ENCODE assay signal across 28 mouse cellular contexts in the genomic region with DNA sequence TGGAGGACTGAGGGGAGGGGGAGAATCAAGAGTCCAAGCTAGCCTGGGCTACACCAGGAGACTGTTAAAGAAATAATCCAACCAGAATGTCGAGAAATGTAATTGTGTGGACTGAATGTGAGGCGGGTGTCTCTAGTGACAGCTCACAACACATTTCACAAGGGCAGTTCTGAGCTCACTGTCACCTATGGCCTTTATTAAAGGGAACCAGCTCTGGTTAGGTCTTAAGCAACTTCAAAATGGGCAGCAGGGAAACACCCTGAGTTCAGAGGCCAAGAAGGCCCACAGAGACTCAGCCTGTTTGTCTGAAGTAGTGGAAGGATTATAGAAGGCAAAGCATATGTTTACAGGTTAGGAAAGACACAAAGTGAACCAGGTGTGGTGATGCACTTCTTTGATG. TPM values are rescaled to one million over a fixed set of nuclear protein-coding genes. Genes with fewer than 3 reads are reported as not detected.
DNase-seq lines count a peak whose midpoint lies in the region; ATAC-seq and TF ChIP-seq lines count a peak whose summit lies in the region.
"Had no signal": no experiment of that assay in that cellular context is flagged by ENCODE, and none has a peak within 500 bp of the region (broad histone marks: within the 10 kb centered on the region; RNA-seq: fewer than 3 reads in every experiment).

No protein-coding gene starts in this region.

- H3K4me3 ChIP-seq in liver, postnatal 0 days (ENCODE audit: low read depth, low read length): no peak overlapping the region
- H3K4me3 ChIP-seq in midbrain, embryonic 11.5 days (ENCODE audit: low read depth, low read length): no peak overlapping the region
- no peak overlapping the region for H3K4me3 ChIP-seq in midbrain, embryonic 13.5 days (replicated peaks)
- H3K4me3 ChIP-seq: embryonic facial prominence, embryonic 10.5 days; embryonic facial prominence, embryonic 13.5 days; erythroblast, embryonic 14.5 days; forebrain, embryonic 10.5 days; forebrain, embryonic 13.5 days; hindbrain, embryonic 12.5 days; hindbrain, embryonic 15.5 days had no signal

- no peak for DNase-seq in liver, postnatal 0 days
- no peak for DNase-seq in liver
- peak; percentile 17 for DNase-seq in midbrain, embryonic 11.5 days (ENCODE audit: low spot score, missing footprints)
- DNase-seq in retina, embryonic 14.5 days (ENCODE audit: low spot score): no peak
- DNase-seq in cerebellum, postnatal 4 days (ENCODE audit: low spot score in 2 of 2): no peak
- DNase-seq: adrenal gland, adult 2 months; adrenal gland, postnatal 36 days; B cell, adult 2 months; cerebellum, adult 18-20 months; cerebellum, adult 9-10 months; cerebellum, postnatal 14 days; embryo, embryonic 11 days; gastrocnemius, postnatal 10 days; heart, adult 11 months had no signal

- no peak for TF ChIP-seq EP300 in liver, postnatal 0 days (IDR thresholded peaks at IDR 0.05; ENCODE audit: low read depth)

- no peak overlapping the region for H3K4me2 ChIP-seq in liver, postnatal 0 days (ENCODE audit: low read depth, low read length)
- H3K4me2 ChIP-seq in midbrain, embryonic 11.5 days: no peak overlapping the region
- H3K4me2 ChIP-seq in midbrain, embryonic 13.5 days (replicated peaks): no peak overlapping the region
- H3K4me2 ChIP-seq: embryonic facial prominence, embryonic 13.5 days; forebrain, embryonic 13.5 days; heart, embryonic 11.5 days; hindbrain, embryonic 12.5 days; hindbrain, embryonic 15.5 days had no signal

- no peaks in the 10 kb centered on the region for H3K4me1 ChIP-seq in liver, postnatal 0 days (ENCODE audit: insufficient read depth)
- no peaks in the 10 kb centered on the region for H3K4me1 ChIP-seq in midbrain, embryonic 11.5 days (ENCODE audit: control insufficient read depth, insufficient read depth, low read length)
- H3K4me1 ChIP-seq in midbrain, embryonic 13.5 days (replicated peaks): no peaks in the 10 kb centered on the region
- H3K4me1 ChIP-seq: embryonic facial prominence, embryonic 10.5 days; embryonic facial prominence, embryonic 13.5 days; forebrain, embryonic 10.5 days; forebrain, embryonic 13.5 days; hindbrain, embryonic 12.5 days; hindbrain, embryonic 15.5 days had no signal

- peaks cover 56% of the 10 kb centered on the region for H3K36me3 ChIP-seq in liver, postnatal 0 days (replicated peaks; ENCODE audit: insufficient read depth, low read length)
- peaks cover 20% of the 10 kb centered on the region for H3K36me3 ChIP-seq in midbrain, embryonic 11.5 days (ENCODE audit: control insufficient read depth, insufficient read depth, low read length)
- H3K36me3 ChIP-seq in midbrain, embryonic 13.5 days: peaks cover 79% of the 10 kb centered on the region

- no peak overlapping the region for H3K9ac ChIP-seq in liver, postnatal 0 days (replicated peaks)
- H3K9ac ChIP-seq in midbrain, embryonic 11.5 days (ENCODE audit: low read length): no peak overlapping the region
- H3K9ac ChIP-seq in midbrain, embryonic 13.5 days (replicated peaks): no peak overlapping the region
- H3K9ac ChIP-seq: embryonic facial prominence, embryonic 13.5 days; forebrain, embryonic 13.5 days; hindbrain, embryonic 12.5 days; hindbrain, embryonic 15.5 days had no signal

- ATAC-seq in liver, postnatal 0 days: peak; percentile 51; the same call in 1 of the 2 replicates
- no peak for ATAC-seq in midbrain, embryonic 11.5 days (ENCODE audit: low FRiP score)
- no peak for ATAC-seq in midbrain, embryonic 13.5 days
- peak; percentile 94 for ATAC-seq in monocyte, adult 5-6 weeks (replicated peaks; ENCODE audit: insufficient number of reproducible peaks, low FRiP score, low TSS enrichment, poor library complexity, severe bottlenecking)
- ATAC-seq: forebrain, embryonic 13.5 days; forebrain, embryonic 16.5 days; Patski had no signal

- WGBS in liver, postnatal 0 days (ENCODE audit: insufficient replicate concordance): 83% methylated on average over 2 of the region's 2 CpGs
- 84% methylated on average over 2 of the region's 2 CpGs for WGBS in midbrain, embryonic 11.5 days
- WGBS in midbrain, embryonic 13.5 days: 90% methylated on average over 2 of the region's 2 CpGs

- no peak overlapping the region for H3K27ac ChIP-seq in liver, postnatal 0 days (ENCODE audit: low read depth)
- no peak overlapping the region for H3K27ac ChIP-seq in midbrain, embryonic 11.5 days (ENCODE audit: low read depth, low read length)
- H3K27ac ChIP-seq in midbrain, embryonic 13.5 days: no peak overlapping the region
- H3K27ac ChIP-seq: embryonic facial prominence, embryonic 10.5 days; embryonic facial prominence, embryonic 13.5 days; forebrain, embryonic 10.5 days; forebrain, embryonic 13.5 days; hindbrain, embryonic 12.5 days; hindbrain, embryonic 15.5 days had no signal

- no peaks in the 10 kb centered on the region for H3K9me3 ChIP-seq in liver, postnatal 0 days (ENCODE audit: low read length)
- no peaks in the 10 kb centered on the region for H3K9me3 ChIP-seq in midbrain, embryonic 11.5 days (ENCODE audit: control insufficient read depth, low read length)
- H3K9me3 ChIP-seq in midbrain, embryonic 13.5 days: no peaks in the 10 kb centered on the region
- H3K9me3 ChIP-seq: embryonic facial prominence, embryonic 10.5 days; embryonic facial prominence, embryonic 13.5 days; forebrain, embryonic 10.5 days; forebrain, embryonic 13.5 days; G1E; hindbrain, embryonic 12.5 days; hindbrain, embryonic 15.5 days had no signal

- no peaks in the 10 kb centered on the region for H3K27me3 ChIP-seq in liver, postnatal 0 days (ENCODE audit: insufficient read depth, low read length)
- H3K27me3 ChIP-seq in midbrain, embryonic 11.5 days (ENCODE audit: control insufficient read depth, insufficient read depth, low read length): no peaks in the 10 kb centered on the region
- H3K27me3 ChIP-seq in midbrain, embryonic 13.5 days: no peaks in the 10 kb centered on the region
- H3K27me3 ChIP-seq: CH12.LX; embryonic facial prominence, embryonic 13.5 days; forebrain, embryonic 13.5 days; hindbrain, embryonic 12.5 days; hindbrain, embryonic 15.5 days; Patski had no signal

- TF ChIP-seq CTCF in liver, postnatal 0 days (IDR thresholded peaks at IDR 0.05; ENCODE audit: low read depth): no peak

RNA-seq across cellular contexts. Expression of gene Samhd1, which starts 18.2 kb away (rescaled TPM):
- 16.5 and 17.3 TPM in 2 replicates for polyA plus RNA-seq in liver, postnatal 0 days (2015; fragmentation: Nextera tagmentation; extraction: Ambion mirVana)
- polyA plus RNA-seq in midbrain, embryonic 11.5 days (2014; fragmentation: Nextera tagmentation; extraction: Ambion mirVana): 21.0 and 21.7 TPM in 2 replicates
- polyA plus RNA-seq in midbrain, embryonic 13.5 days (2015; fragmentation: Nextera tagmentation; extraction: Ambion mirVana): 10.9 and 12.1 TPM in 2 replicates
- total RNA-seq in monocyte, adult 5-6 weeks (2017): 1,089 to 1,183 TPM (median 1,123 TPM) in 3 replicates

RNA-seq across cellular contexts. Expression of gene Rbl1, which starts 51.1 kb away (rescaled TPM):
- 9.1 and 10.0 TPM in 2 replicates for polyA plus RNA-seq in liver, postnatal 0 days (2015; fragmentation: Nextera tagmentation; extraction: Ambion mirVana)
- polyA plus RNA-seq in midbrain, embryonic 11.5 days (2014; fragmentation: Nextera tagmentation; extraction: Ambion mirVana): 42.5 and 45.5 TPM in 2 replicates
- 13.8 and 14.0 TPM in 2 replicates for polyA plus RNA-seq in midbrain, embryonic 13.5 days (2015; fragmentation: Nextera tagmentation; extraction: Ambion mirVana)
- total RNA-seq in monocyte, adult 5-6 weeks (2017): 30.9 to 49.8 TPM (median 34.4 TPM) in 3 replicates

Comparison
In these comparisons a context has a peak if more than half of its experiments do, and no peak if none do; other contexts are left out.
1. ATAC-seq: peak in liver, postnatal 0 days (single experiment) and monocyte, adult 5-6 weeks (single experiment); none in midbrain, embryonic 11.5 days (single experiment) and midbrain, embryonic 13.5 days (single experiment).